Mouse (Mus musculus): ENCODE results near the gene Wdr20.

DNA sequence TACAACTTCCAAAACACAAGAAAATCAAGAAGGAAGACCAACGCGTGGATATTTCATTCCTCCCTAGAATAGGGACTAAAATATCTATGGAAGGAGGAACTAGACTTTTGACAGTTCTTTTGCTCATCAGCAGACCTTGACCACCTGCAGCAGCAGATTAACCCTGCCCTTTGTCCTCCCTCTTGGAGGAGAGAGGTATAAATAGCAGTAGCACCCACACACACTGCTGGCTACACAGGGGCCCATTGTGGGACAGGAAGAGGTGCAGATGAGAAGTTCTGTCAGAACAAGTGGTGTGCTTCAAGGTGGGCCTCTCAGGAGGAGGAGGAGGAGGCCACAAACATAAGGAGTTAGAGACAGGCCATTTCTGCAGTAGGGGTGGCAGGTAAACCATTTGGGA, 46.5 kb downstream of the Wdr20 start:
- no peak for TF ChIP-seq CTCF (IDR thresholded peaks at IDR 0.05; ENCODE audit: borderline replicate concordance, insufficient read depth, low read length)
- TF ChIP-seq POLR2A (IDR thresholded peaks at IDR 0.05; ENCODE audit: low read depth, low read length), result no peak

Measured in embryonic fibroblast, embryonic 13.5 days (primary cell).